ENCODE assay signal across 16 mouse cellular contexts in the genomic region with DNA sequence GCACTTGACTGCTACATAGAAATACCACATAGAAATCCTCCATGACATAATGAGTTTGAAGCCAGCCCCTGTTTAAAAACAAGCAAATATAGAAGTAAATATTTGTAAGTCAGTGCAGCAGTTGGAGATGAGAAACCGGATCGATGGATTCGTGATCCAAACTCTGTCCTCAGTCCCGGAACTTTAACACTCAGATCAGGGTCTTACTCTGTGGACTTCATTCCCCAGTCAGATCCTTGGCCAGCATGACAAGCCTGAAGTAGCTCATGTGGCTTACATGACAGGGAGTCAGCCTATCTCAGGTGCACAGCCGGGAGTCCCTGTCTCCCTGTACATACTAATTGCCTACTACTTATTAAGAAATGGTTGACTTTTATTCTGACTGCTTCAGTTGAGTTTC.
"Had no signal": no experiment of that assay in that cellular context is flagged by ENCODE, and none has a peak within 500 bp of the region (broad histone marks: within the 10 kb centered on the region; RNA-seq: fewer than 3 reads in every experiment).

No protein-coding gene starts in this region.

- H3K36me3 ChIP-seq: neural tube, embryonic 15.5 days had no signal

- H3K4me3 ChIP-seq: neural tube, embryonic 13.5 days; neural tube, embryonic 15.5 days; stomach, embryonic 15.5 days had no signal

- H3K27ac ChIP-seq: neural tube, embryonic 13.5 days; neural tube, embryonic 15.5 days; stomach, embryonic 15.5 days; stomach, postnatal 0 days had no signal

- H3K4me2 ChIP-seq: neural tube, embryonic 13.5 days; neural tube, embryonic 15.5 days; stomach, embryonic 15.5 days had no signal

- H3K27me3 ChIP-seq: neural tube, embryonic 13.5 days; neural tube, embryonic 15.5 days; stomach, embryonic 15.5 days had no signal

- H3K9me3 ChIP-seq: neural tube, embryonic 13.5 days; neural tube, embryonic 15.5 days; stomach, embryonic 15.5 days had no signal

- H3K4me1 ChIP-seq: neural tube, embryonic 13.5 days; neural tube, embryonic 15.5 days; stomach, embryonic 15.5 days had no signal

- H3K9ac ChIP-seq: neural tube, embryonic 13.5 days; neural tube, embryonic 15.5 days; stomach, embryonic 15.5 days had no signal

- DNase-seq: retina, postnatal 1 day; right cerebral cortex, adult 18-20 months; right cerebral cortex, postnatal 14 days; right cerebral cortex, postnatal 25 days; right cerebral cortex, postnatal 4 days; spleen, adult 18-20 months; thymus, adult 18-20 months; thymus, adult 2 months; thymus, postnatal 14 days; thymus, postnatal 25 days; thymus, postnatal 36 days; thymus, postnatal 4 days had no signal
